Mouse (Mus musculus): ENCODE data around the gene Nectin1. TPM values are rescaled to one million over a fixed set of nuclear protein-coding genes. Genes with fewer than 3 reads are reported as not detected.

Gene Nectin1
- polyA plus RNA-seq, 1 experiment: 26.4 TPM

DNA sequence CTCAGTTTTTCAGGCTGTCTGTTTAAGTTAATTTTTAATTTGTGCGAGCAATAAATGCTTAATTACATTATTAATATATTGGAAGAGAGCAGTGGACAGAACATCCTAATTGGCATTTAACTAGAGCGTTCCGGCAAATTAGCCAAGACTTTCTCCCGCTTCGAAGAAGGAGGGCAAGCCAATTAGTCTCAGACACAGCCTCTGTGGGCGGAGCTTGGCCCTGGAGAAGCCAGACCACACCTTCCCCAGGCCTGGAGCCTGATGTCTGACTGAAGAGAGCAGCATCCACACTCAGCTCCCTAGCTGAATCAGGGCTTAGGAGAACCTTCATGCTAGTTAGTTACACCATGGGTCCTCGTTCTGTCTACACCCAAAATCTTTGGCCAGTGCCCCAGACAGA lies 64.8 kb downstream of the Nectin1 start:
- no peak for DNase-seq
- 38% methylated on average over 7 of the region's 7 CpGs for WGBS
- no peak overlapping the region for H3K4me3 ChIP-seq (replicated peaks; ENCODE audit: extremely low read depth, low read depth, low read length)
- no peaks in the 10 kb centered on the region for H3K4me1 ChIP-seq (ENCODE audit: control insufficient read depth, insufficient read depth, low read length)
- no peak for TF ChIP-seq CTCF (IDR thresholded peaks at IDR 0.05; ENCODE audit: insufficient read depth, low read length)
- no peak for TF ChIP-seq POLR2A (IDR thresholded peaks at IDR 0.05; ENCODE audit: borderline replicate concordance, extremely low read depth, low read depth, low read length)

GRCm38 (mm10) chr9:43813156-43813555 lies 69.4 kb downstream of the Nectin1 start:
- Histone ChIP-seq H3K4me1 (ENCODE audit: control insufficient read depth, insufficient read depth, low read length) (no peaks in the 10 kb centered on the region), H3K4me3 (replicated peaks; ENCODE audit: extremely low read depth, low read depth, low read length) (no peak overlapping the region)
- 69% methylated on average over 2 of the region's 2 CpGs for WGBS
- TF ChIP-seq CTCF (IDR thresholded peaks at IDR 0.05; ENCODE audit: insufficient read depth, low read length) (no peak), POLR2A (IDR thresholded peaks at IDR 0.05; ENCODE audit: borderline replicate concordance, extremely low read depth, low read depth, low read length) (no peak)
- no peak for DNase-seq

DNA sequence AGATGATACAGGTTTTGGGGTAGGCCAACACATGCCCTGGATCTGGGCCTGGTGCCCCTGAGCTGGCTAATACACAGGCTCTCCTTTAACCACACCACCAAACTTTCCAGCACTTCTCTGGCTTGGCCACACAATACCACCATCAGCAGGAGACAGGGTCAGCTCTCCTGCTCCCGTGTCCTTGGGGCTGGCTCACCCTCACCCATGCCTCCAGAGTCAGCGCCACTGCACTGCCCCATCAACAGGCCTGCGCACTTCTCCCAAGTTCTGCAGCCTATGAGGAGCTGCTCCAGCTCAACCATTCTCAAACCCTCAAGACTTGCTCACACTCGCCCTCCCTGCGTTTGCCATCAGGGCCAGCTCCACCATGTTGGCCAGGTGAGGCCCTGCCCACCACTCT lies 78.4 kb downstream of the Nectin1 start:
- no peak for DNase-seq
- TF ChIP-seq POLR2A (IDR thresholded peaks at IDR 0.05; ENCODE audit: borderline replicate concordance, extremely low read depth, low read depth, low read length) (no peak), CTCF (IDR thresholded peaks at IDR 0.05; ENCODE audit: insufficient read depth, low read length) (no peak)
- WGBS: 97% methylated on average over 5 of the region's 5 CpGs
- Histone ChIP-seq H3K4me1 (ENCODE audit: control insufficient read depth, insufficient read depth, low read length) (no peaks in the 10 kb centered on the region), H3K4me3 (replicated peaks; ENCODE audit: extremely low read depth, low read depth, low read length) (no peak overlapping the region)

DNA sequence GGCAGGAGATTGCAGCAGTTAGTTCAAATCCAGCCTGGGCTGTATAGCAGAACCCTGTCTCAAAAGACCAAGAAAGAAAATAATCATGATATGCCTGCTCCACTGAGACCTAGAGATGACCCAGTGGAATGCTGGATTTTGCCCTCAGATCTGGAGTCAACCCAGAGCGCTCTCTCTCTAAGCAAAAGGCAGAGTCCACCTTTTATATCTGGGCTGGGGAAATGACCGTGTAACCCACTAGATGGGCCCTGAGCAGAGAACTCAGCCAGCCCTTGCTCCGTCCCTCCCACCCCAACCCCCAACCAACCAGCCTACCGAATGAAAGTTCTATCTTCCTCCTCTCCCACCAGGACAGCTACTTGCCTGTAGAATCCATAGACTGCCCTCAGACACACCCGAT lies 81.4 kb downstream of the Nectin1 start:
- H3K4me3 ChIP-seq (replicated peaks; ENCODE audit: extremely low read depth, low read depth, low read length): no peak overlapping the region
- DNase-seq: no peak
- H3K4me1 ChIP-seq (ENCODE audit: control insufficient read depth, insufficient read depth, low read length): no peaks in the 10 kb centered on the region
- 71% methylated on average over 5 of the region's 5 CpGs for WGBS
- TF ChIP-seq CTCF (IDR thresholded peaks at IDR 0.05; ENCODE audit: insufficient read depth, low read length) (no peak), POLR2A (IDR thresholded peaks at IDR 0.05; ENCODE audit: borderline replicate concordance, extremely low read depth, low read depth, low read length) (no peak)

DNA sequence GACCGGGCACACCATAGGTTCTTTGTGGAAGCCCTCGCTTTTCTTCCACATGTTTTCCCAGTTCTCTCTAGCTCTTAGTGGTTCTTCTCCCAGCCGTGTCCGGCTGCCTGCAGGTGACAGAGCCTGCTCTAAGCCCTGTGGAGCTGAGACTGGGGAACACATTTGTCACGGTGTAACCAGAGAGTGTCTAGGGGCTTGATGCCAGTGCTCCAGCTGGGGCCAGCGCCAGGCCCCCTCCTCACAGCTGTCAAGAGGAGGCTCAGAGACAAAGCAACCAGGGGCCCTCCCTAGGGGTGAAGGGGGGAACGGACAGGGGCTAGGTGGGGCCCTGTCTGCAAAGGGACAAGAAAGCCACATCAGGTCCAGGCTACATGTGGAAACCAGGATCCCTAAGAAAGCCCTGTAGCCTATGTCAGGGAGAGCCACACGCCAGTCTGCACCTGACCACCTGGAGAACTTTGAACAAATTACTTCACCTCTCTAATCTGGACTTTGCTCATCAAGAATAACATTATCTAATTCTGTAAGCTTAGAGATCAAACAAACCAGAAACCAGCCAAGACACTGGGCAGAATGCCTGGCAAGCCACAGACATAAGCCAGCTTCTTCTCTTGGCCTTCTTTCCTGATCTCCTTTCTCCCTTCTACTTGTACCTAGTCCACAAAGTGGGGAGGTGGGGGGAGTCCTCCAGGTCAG lies 82.9 kb downstream of the Nectin1 start:
- no peak for DNase-seq
- WGBS: 60% methylated on average over 8 of the region's 8 CpGs
- Histone ChIP-seq H3K4me3 (replicated peaks; ENCODE audit: extremely low read depth, low read depth, low read length) (no peak overlapping the region), H3K4me1 (ENCODE audit: control insufficient read depth, insufficient read depth, low read length) (no peaks in the 10 kb centered on the region)
- no peak for TF ChIP-seq POLR2A (IDR thresholded peaks at IDR 0.05; ENCODE audit: borderline replicate concordance, extremely low read depth, low read depth, low read length)
- TF ChIP-seq CTCF (IDR thresholded peaks at IDR 0.05; ENCODE audit: insufficient read depth, low read length): no peak

- peak; percentile 67 for DNase-seq
- TF ChIP-seq POLR2A (IDR thresholded peaks at IDR 0.05; ENCODE audit: borderline replicate concordance, extremely low read depth, low read depth, low read length): no peak
- peak; percentile 60 for TF ChIP-seq CTCF (IDR thresholded peaks at IDR 0.05; ENCODE audit: insufficient read depth, low read length)
- 40% methylated on average over 5 of the region's 5 CpGs for WGBS
Measured at GRCm38 (mm10) chr9:43827593-43827992, 83.8 kb downstream of the Nectin1 start.

GRCm38 (mm10) chr9:43828960-43829359 lies 85.2 kb downstream of the Nectin1 start:
- no peak for DNase-seq
- WGBS: 57% methylated on average over 6 of the region's 6 CpGs
- no peaks in the 10 kb centered on the region for H3K4me1 ChIP-seq (ENCODE audit: control insufficient read depth, insufficient read depth, low read length)
- TF ChIP-seq POLR2A (IDR thresholded peaks at IDR 0.05; ENCODE audit: borderline replicate concordance, extremely low read depth, low read depth, low read length) (no peak), CTCF (IDR thresholded peaks at IDR 0.05; ENCODE audit: insufficient read depth, low read length) (no peak)
- H3K4me3 ChIP-seq (replicated peaks; ENCODE audit: extremely low read depth, low read depth, low read length): no peak overlapping the region

More at GRCm38 (mm10) chr9:43827593-43827992, 83.8 kb downstream of the Nectin1 start:
- Histone ChIP-seq H3K4me3 (replicated peaks; ENCODE audit: extremely low read depth, low read depth, low read length) (no peak overlapping the region), H3K4me1 (ENCODE audit: control insufficient read depth, insufficient read depth, low read length) (no peaks in the 10 kb centered on the region)

DNA sequence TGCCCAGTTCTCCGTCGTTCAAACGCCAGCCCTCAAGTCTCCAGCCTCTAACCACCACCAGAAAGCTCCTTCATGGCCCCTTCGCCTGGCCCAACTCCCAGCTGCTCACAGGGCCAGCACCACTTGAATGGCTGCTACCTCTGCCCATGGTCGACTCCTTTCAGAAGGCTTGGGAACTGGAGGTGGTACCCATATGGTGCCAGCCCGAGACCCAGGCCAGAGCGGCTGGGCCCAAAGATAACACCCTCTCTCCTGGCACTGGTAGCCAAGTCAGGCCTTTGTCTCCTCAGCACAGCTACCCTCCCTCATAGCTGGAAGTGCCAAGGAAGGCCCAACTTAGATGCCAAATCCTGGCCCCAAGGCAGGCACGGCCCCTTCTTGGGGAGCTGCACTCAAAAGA lies 89.4 kb downstream of the Nectin1 start:
- Histone ChIP-seq H3K4me3 (replicated peaks; ENCODE audit: extremely low read depth, low read depth, low read length) (no peak overlapping the region), H3K4me1 (ENCODE audit: control insufficient read depth, insufficient read depth, low read length) (no peaks in the 10 kb centered on the region)
- DNase-seq: no peak
- 90% methylated on average over 8 of the region's 8 CpGs for WGBS
- no peak for TF ChIP-seq CTCF (IDR thresholded peaks at IDR 0.05; ENCODE audit: insufficient read depth, low read length)
- no peak for TF ChIP-seq POLR2A (IDR thresholded peaks at IDR 0.05; ENCODE audit: borderline replicate concordance, extremely low read depth, low read depth, low read length)

DNA sequence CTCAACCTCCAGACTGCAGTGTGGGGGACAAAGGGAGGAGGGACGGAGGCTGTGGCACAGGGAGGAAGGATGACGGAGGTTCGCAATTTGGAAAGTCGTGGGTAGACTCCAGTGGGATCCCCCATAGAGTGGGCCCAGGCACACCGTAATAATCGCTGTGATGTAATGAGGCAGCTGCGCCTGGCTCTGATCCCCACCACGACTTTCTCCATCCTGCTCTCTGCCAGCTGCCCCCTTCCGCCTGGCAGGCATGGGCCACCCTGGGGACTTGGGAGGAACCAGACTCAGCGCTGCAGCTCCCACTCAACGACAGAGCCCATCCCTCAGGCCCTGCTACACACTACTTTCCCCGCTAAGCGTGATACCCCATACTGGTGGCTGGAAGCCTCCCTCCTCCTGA lies 90.5 kb downstream of the Nectin1 start:
- H3K4me1 ChIP-seq (ENCODE audit: control insufficient read depth, insufficient read depth, low read length): no peaks in the 10 kb centered on the region
- no peak for DNase-seq
- TF ChIP-seq POLR2A (IDR thresholded peaks at IDR 0.05; ENCODE audit: borderline replicate concordance, extremely low read depth, low read depth, low read length) (no peak), CTCF (IDR thresholded peaks at IDR 0.05; ENCODE audit: insufficient read depth, low read length) (no peak)
- no peak overlapping the region for H3K4me3 ChIP-seq (replicated peaks; ENCODE audit: extremely low read depth, low read depth, low read length)
- WGBS: 79% methylated on average over 13 of the region's 13 CpGs

DNA sequence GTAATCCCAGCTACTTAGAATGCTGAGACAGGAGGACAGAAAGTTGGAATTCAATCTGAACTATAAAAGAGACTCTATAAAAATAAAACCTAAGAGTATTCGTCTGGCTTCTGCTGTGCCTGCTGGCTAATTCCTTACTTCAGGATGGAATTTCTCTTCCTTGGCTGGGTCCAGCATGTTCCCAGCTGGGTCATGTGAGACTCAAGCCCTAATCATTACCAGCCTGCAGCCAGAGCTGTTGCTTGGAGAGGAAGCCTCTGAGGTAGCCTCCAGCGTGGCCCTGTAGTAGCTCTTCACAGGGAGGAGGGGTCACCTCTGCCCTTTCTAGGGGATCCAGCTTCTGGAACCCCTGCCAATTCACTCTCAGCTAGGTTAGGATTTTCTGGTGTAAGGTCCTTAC lies 94.8 kb downstream of the Nectin1 start:
- no peak for DNase-seq
- TF ChIP-seq CTCF (IDR thresholded peaks at IDR 0.05; ENCODE audit: insufficient read depth, low read length): no peak
- TF ChIP-seq POLR2A (IDR thresholded peaks at IDR 0.05; ENCODE audit: borderline replicate concordance, extremely low read depth, low read depth, low read length): no peak
- WGBS: 49% methylated on average over 2 of the region's 2 CpGs
- H3K4me1 ChIP-seq (ENCODE audit: control insufficient read depth, insufficient read depth, low read length): no peaks in the 10 kb centered on the region
- no peak overlapping the region for H3K4me3 ChIP-seq (replicated peaks; ENCODE audit: extremely low read depth, low read depth, low read length)

Data from lung, adult 2 months (tissue).